Mouse (Mus musculus) fibroblast of lung, adult 2 months (primary cell): ENCODE data around the gene Adarb1.

Source experiments
- DNase-seq: peaks from one replicate; pipeline ENCODE4 v3.0.0-alpha.2; 2011; ENCODE audit warnings: low read depth

Adarb1 gene

GRCm38 (mm10) chr10:77418138-77418537 lies at the start of gene Adarb1:
Gene Adarb1 (minus strand): TSS chr10:77418270.
- peak; percentile 60 for DNase-seq

GRCm38 (mm10) chr10:77467407-77467806 lies 49.3 kb upstream of the Adarb1 start:
- DNase-seq, result no peak

DNA sequence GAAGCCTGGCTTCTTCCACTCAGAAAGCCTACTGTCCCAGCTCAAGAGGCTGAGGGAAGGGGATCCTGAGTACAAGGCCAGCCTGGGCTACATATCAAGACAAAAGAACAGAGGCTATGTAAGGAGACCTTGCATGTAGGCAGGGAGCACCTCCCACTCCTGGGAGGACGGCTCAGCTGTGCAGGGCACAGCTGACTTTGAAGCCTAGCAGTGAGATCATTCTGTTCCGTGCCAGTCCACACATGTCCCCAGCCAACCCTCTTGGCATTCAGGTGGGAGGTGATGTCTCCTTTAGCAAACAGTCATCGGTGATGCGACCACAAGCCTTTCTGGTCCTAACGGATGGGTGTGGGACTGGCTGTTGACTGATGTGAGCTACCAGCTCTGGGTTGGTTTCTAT lies 47.8 kb upstream of the Adarb1 start:
- no peak for DNase-seq

DNA sequence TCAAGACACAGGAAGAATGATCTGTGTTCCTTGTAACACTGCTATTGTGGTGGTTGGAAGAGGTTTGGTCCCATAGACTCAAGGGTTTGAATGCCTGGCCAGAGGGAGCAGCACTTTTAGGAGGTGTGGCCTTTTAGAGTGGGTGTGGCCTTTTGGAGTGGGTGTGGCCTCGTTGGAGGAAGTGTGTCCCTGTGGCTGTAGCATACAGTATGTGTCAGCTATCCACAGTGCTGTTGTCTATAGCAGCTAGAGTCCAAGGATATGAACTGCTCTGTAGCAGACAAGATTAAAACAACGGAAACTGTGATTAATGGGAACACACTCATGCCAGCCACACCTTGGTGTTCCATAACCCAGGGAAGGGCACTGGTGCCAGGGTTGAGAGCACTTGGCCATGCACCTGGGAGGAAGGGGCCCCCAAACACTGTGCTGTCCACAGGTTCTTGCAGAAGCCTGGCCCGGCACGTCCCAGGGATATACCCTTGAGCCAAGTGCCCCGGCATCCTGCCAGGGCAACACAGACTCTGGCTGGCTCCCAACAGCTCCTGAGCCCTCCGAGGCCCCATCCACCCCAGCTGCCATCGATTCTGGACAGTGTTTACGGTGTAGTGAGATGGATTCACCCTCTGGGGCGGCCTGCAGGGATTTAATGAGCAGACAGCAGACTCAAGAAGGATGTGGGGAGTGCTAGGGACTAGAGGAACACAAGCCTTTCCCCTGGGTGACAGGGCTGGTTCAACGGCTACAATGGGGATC lies 46.3 kb upstream of the Adarb1 start:
- DNase-seq, result no peak

DNA sequence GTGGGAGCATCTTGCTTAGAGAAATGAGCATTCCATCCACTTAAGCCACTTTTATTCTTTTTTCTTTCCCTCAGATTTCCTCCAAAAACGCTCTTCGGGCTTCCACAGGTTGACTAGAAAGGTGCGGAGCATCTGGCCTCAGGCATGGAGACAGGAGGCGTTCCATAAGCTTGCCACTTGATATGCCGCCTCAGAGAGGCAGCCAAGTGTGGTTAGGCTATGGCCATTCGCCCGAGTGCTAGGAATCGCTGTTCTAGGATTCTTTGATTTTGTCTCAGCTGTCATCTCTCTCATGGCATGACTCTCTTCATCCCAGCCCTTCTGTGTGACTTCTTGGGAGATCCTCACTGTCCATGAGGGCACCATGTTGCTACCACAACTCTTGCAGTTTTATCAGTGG lies 43.1 kb upstream of the Adarb1 start:
- DNase-seq, result no peak

DNA sequence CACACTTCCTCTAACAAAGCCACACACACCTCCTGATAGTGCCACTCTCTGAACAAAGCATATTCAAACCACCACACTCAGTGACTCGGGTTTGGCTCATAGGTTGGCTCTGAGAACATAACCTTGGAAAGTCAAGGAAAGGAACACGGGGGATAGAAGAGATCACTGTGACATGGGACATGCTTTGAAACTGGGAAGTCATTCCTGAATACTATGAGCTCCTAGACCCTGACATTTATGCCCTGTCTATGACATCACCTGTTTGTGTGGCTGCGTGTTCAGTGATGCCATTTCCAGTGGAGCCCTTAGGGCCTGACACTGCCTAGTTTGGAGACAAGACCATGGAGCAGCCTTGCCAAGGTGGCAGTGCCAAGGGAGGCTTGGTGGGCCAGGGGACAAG lies 39.6 kb upstream of the Adarb1 start:
- no peak for DNase-seq

GRCm38 (mm10) chr10:77456507-77456906 lies 38.4 kb upstream of the Adarb1 start:
- no peak for DNase-seq

DNA sequence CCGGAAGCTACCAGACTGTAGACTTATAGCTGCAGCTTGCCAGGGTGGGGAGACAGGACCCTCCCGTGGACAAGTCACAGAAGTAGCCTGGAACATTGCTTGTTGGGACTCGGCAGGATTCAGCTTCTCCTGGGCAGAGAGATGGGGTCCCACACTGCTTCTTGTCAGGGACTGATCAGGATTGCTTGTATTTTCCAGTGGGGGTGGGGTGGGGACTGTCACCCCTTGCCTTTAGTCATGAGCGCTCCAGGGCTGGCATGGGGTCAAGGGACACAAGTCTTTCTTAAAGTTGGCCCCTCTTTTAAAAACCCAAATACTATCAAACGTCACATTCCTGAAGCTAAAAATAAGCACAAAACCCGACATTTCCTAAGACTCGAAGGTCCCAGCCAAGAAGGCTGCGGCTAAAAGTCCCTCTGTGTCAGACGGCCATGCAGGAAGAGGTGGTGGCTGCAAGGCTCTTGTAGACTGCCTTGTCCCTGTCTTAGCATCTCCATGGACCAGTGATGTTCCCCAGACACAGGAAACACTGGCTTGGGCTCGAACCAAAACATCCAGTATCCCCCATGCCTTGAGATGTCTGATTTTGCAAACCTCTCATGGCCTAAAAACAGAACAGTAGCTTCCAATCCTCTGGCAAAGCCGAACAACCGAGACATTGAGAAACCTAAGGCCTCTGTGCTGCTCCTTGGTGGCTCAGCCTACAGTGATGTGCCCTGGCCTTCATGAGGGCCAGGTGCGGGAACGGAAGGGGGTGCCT lies 37.4 kb upstream of the Adarb1 start:
- DNase-seq, result no peak

GRCm38 (mm10) chr10:77454795-77455194 lies 36.7 kb upstream of the Adarb1 start:
- DNase-seq, result no peak

DNA sequence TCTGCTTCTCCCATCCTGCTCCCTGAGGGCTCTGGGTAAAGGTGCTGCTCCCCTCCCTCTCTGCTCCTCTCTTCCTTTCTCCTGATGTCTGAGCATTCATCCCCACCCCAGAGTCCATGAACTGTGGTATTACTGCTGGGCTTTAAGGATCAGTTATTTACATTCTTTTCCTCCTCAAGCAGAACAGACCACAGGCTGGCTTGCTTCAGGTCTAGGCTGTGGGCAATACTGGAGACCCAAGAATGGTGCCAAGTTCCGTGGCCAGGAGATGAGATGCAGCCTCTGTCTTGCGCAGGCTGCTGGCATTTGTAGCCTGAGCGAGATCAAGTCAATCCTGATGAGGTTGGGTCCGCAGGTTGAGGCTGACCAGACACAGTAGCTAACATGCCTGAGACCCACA lies 33.8 kb upstream of the Adarb1 start:
- no peak for DNase-seq

GRCm38 (mm10) chr10:77450159-77450464 lies 32.0 kb upstream of the Adarb1 start:
- DNase-seq, result no peak

GRCm38 (mm10) chr10:77449315-77450158 lies 31.5 kb upstream of the Adarb1 start:
- DNase-seq, result peak; percentile 86

GRCm38 (mm10) chr10:77448698-77449247 lies 30.7 kb upstream of the Adarb1 start:
- no peak for DNase-seq

- no peak for DNase-seq
Measured at GRCm38 (mm10) chr10:77448209-77448608, 30.1 kb upstream of the Adarb1 start.

GRCm38 (mm10) chr10:77447755-77448154 lies 29.7 kb upstream of the Adarb1 start:
- no peak for DNase-seq

DNA sequence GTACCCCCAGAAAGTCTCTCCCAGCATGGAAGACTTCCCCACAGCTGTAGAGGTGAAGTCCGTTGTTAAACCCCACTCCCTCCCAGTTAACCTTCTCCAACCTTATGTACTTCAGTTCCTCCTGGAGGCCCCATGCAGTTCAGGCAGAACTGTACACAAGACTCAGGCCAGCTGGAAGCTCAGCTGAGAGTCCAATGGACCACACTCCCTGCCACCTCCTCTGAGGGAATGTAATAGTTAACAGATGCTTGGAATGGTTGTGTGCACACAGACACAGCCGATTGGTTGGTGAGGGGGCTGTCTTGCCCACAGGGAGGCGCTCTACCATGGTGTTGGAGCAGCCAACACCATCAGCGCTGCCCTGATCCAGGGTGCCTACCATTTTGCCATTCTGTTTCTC lies 24.2 kb upstream of the Adarb1 start:
- no peak for DNase-seq

DNA sequence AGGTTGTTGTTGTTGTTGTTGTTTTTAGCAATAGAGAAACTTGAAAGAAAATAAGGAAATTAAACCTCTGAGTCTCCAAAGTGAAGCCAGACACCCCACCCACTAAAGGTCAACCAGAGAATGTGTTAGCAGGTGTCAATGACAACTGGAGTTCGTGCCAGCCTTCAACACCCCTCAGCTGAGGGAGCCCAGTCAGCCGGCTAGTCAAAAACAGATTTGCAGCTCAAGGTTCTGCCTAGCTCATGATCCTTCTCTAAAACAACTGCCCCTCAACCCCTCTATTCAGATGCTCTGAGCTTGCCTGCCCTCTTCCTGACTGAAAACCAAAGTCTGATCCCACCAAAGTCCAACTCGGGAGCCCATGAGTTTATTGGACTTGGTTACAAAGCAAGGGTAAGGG lies 23.7 kb upstream of the Adarb1 start:
- DNase-seq, result no peak

DNA sequence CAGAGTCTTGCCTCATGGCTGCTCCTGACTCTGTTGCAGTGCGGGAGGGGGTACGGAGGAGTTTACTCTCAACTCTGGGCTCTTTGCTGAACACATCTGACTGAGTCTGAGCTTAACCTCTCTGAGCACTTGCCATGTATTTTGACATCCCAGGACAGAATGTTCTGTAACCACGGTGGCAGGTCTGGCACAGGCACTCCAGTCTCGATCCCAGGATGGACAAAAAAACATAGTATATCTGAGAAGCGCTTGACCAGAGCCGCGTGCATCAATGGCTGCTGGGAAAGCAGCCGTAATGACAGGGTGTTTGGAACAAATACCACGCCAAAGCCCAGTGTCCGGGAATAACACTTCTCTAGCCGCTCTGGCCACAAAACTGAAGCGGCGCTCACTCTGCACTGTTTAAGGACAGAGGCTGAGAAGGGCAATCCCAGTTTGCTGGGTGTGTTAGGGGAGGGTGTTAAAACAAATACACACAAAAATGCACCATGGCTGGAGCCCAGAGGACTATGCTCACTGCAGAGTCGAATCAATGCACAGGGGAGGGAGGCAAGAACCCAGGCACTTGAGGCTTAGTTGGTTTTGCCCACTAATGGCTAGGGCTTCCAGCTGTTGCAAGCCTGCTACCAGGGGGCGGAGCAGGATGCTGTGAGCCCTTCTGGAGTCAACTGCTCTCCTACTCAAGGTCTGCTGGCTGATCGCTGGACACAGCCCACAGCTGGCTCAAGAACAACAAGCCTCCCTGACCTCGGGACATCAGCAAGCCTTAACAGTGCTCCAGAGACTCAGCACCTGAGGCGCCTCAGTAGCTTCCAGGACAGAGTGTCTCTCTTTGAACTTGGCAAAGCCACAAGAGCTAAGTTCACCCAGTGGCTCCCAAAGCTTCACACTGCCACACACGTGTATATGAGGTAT lies 23.0 kb upstream of the Adarb1 start:
- peak; percentile 87 for DNase-seq

GRCm38 (mm10) chr10:77440286-77440685 lies 22.2 kb upstream of the Adarb1 start:
- peak; percentile 69 for DNase-seq

DNA sequence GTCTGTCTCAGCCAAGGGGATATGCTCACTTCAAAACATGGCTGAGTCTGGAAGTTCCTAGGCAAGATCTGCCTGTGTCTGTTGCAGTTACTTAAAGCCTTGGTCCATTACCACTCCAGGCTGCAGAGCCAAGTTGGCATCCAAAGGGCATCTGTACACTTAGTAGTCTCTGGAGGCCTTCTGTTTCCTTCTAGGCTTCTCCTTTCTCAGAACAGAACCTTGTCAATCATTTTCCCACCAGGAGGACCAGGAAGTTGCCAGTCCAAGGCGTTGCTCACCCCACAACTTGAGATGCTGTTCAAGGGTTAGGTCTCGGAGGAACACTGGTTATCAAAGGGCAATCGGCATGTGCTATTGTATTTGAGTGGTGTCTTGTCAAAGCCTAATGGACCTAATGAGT lies 21.0 kb upstream of the Adarb1 start:
- no peak for DNase-seq

- no peak for DNase-seq
Measured at GRCm38 (mm10) chr10:77438021-77438420, 20.0 kb upstream of the Adarb1 start.
